Mouse (Mus musculus): Measurements from ENCODE around the gene Chst15.

Gene Chst15

GRCm38 (mm10) chr7:132302508-132303241 is 14.4 kb downstream of the Chst15 start:
- DNase-seq (ENCODE audit: low spot score in 2 of 2), result no peak

- no peak for DNase-seq (ENCODE audit: low spot score in 2 of 2)
Measured at GRCm38 (mm10) chr7:132299661-132300210, 17.3 kb downstream of the Chst15 start.

GRCm38 (mm10) chr7:132298412-132298990 is 18.5 kb downstream of the Chst15 start:
- DNase-seq (ENCODE audit: low spot score in 2 of 2), result no peak

DNA sequence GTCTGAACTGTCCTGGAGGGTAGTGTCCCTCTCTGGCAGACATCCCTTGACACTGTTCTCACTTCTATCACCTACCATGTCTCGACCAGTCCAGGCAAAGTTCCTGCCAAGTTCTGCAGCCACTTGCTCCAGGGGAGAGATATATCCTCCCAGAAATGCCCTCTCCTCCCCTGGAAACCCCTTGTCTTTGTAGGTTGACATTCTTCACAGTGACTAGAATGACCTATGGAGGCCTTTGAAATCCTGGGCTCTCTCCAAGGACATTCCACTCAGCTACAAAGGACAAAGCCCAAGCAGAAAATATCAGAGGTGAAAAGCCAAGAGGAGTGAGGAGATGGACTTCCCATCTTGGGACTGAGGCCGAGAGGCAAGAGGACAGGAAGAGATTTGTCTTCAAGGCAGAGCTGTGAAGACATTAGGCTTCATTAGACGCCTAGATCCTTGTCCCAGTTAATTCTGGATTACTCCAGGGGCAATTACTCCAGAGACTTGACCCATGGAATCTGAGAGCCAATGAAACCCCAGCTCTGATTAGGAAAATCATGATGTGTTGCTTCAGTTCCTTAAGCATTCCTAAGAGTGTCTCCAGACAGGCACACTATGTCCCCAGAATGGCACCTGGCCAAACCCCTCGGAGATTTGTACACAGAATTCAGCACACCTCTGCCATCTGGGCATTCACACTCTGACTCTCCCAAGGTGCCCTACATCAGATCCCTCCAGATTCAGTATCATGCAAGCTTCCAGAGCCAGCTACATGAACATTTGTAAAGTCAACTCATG is 20.2 kb downstream of the Chst15 start:
- DNase-seq (ENCODE audit: low spot score in 2 of 2), result no peak

- DNase-seq (ENCODE audit: low spot score in 2 of 2), result no peak
Measured at GRCm38 (mm10) chr7:132296132-132296531, 20.9 kb downstream of the Chst15 start.

DNA sequence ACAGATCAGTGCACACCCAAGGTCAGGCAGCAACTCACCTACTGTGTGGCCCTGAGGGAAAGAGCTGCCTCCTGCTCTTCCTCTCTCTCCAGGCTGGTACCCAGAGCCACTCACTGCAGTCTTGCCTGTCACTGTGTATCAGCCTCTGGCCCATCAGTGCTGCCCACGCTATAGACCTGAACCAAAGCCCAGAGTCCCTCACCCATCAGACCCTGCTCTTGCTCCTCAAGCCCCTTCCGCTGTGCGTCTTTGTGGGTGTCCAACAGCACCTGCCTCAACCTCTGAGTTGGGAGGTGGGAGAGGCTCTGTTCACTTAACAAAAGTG is 29.7 kb downstream of the Chst15 start:
- no peak for DNase-seq (ENCODE audit: low spot score in 2 of 2)

GRCm38 (mm10) chr7:132286630-132287339 is 30.2 kb downstream of the Chst15 start:
- DNase-seq (ENCODE audit: low spot score in 2 of 2), result no peak

- peak in 1 of 2 experiments; percentile 51 for DNase-seq (ENCODE audit: low spot score in 2 of 2)
Measured at GRCm38 (mm10) chr7:132284795-132285194, 32.2 kb downstream of the Chst15 start.

DNA sequence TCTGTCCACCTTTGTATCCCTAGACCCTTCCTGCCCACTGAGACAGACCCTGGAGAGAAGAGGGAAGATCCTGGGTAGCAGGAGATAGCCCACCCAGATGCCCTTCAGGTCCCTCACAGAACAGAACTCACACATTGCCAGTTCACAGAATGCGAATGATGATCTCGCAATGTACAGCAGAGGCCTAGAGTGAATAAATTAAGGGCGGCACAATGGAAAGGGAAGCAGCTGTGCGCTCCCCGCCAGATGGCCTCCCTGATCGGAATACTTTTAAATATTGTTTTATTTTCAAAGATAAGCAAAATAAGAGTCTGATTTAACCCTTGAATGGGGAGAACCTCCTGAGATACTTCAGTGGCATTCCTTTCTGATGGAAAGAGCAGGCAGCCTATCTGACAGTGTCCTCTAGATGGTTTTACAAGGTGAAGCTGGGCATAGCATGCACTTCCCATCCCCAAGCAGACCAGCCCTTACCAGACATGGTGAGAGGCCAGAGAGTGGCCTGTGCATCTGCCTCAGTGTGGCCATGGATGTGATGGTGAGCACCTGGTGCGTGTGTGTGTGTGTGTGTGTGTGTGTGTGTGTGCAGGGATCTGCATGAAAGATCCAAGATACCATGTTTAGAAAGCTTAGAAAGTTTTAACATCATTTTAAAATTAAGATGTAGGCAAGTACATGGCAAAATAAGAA is 32.8 kb downstream of the Chst15 start:
- peak in 1 of 2 experiments; percentile 34 for DNase-seq (ENCODE audit: low spot score in 2 of 2)

GRCm38 (mm10) chr7:132282576-132282975 is 34.5 kb downstream of the Chst15 start:
- DNase-seq (ENCODE audit: low spot score in 2 of 2), result no peak

DNA sequence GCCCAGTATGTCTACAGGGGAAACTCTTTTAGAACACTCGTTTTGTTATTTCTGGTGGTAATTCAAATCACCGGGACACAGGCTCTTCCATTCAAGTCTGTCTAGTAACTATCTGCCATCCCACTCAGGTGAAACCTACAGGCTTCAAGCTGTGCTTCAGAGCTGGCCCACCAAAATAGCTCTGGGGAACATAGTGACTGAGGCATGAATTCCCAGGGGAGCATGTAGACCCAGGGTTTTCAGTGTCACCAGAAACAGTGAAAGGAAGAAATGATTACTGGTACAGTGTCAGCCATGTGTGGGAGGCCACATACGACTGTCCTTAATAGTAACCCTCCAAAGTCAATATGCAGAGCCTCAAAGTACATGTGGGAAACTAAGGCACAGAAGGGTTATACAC is 34.9 kb downstream of the Chst15 start:
- DNase-seq (ENCODE audit: low spot score in 2 of 2), result no peak

- DNase-seq (ENCODE audit: low spot score in 2 of 2), result peak in 1 of 2 experiments; percentile 38
Measured at GRCm38 (mm10) chr7:132281753-132282152, 35.3 kb downstream of the Chst15 start.

- DNase-seq (ENCODE audit: low spot score in 2 of 2), result no peak
Measured at GRCm38 (mm10) chr7:132278658-132279057, 38.4 kb downstream of the Chst15 start.

GRCm38 (mm10) chr7:132276287-132276686 is 40.7 kb downstream of the Chst15 start:
- no peak for DNase-seq (ENCODE audit: low spot score in 2 of 2)

GRCm38 (mm10) chr7:132273741-132274513 is 43.1 kb downstream of the Chst15 start:
- no peak for DNase-seq (ENCODE audit: low spot score in 2 of 2)

- no peak for DNase-seq (ENCODE audit: low spot score in 2 of 2)
Measured at GRCm38 (mm10) chr7:132272984-132273383, 44.0 kb downstream of the Chst15 start.

DNA sequence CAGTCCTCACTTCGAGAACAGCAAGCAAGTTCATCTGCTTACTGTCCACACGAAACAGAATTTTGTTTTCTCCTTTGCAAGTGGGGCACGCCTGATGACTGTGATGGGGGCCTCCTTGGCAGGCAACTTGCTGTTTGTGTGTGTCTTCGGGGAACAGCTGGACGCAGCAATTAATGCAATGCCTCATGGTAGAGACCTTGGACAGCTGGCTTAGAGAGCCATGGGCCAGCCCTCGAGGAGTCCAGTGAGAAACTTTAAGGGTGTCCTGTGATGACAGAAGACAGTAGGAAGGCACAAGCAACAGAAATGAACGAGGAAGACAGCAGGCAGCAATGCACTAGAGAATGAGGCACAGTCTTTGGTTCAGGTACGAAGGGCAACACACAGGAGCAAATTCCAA is 46.7 kb downstream of the Chst15 start:
- DNase-seq (ENCODE audit: low spot score in 2 of 2), result no peak

GRCm38 (mm10) chr7:132269661-132270060 is 47.4 kb downstream of the Chst15 start:
- DNase-seq (ENCODE audit: low spot score in 2 of 2), result no peak

- DNase-seq (ENCODE audit: low spot score in 2 of 2), result no peak
Measured at GRCm38 (mm10) chr7:132267721-132268498, 49.1 kb downstream of the Chst15 start.

GRCm38 (mm10) chr7:132264763-132265162 is 52.3 kb downstream of the Chst15 start:
- DNase-seq (ENCODE audit: low spot score in 2 of 2), result no peak

Data from left cerebral cortex, adult 9 months (tissue).